Mouse (Mus musculus): ENCODE measurements around the gene Psmf1.

Psmf1 gene

GRCm38 (mm10) chr2:151743845-151744244 is at the start of gene Psmf1:
TSS of gene Psmf1 (minus strand) at chr2:151744186.
- ATAC-seq (ENCODE audit: low TSS enrichment), result no peak

- ATAC-seq (ENCODE audit: low TSS enrichment), result no peak
These were observed 47.2 kb upstream of the Psmf1 start for GRCm38 (mm10) chr2:151791156-151791555.

- no peak for ATAC-seq (ENCODE audit: low TSS enrichment)
These were observed 46.2 kb upstream of the Psmf1 start for GRCm38 (mm10) chr2:151790169-151790568.

GRCm38 (mm10) chr2:151788221-151788977 is 44.4 kb upstream of the Psmf1 start:
- ATAC-seq (ENCODE audit: low TSS enrichment), result no peak

- ATAC-seq (ENCODE audit: low TSS enrichment), result no peak
These were observed 39.5 kb upstream of the Psmf1 start for GRCm38 (mm10) chr2:151783493-151783892.

GRCm38 (mm10) chr2:151777366-151777765 is 33.4 kb upstream of the Psmf1 start:
- no peak for ATAC-seq (ENCODE audit: low TSS enrichment)

- peak; percentile 52 for ATAC-seq (ENCODE audit: low TSS enrichment)
These were observed 29.5 kb upstream of the Psmf1 start for GRCm38 (mm10) chr2:151773476-151773875.

GRCm38 (mm10) chr2:151772169-151772568 is 28.2 kb upstream of the Psmf1 start:
- no peak for ATAC-seq (ENCODE audit: low TSS enrichment)

GRCm38 (mm10) chr2:151764557-151764956 is 20.6 kb upstream of the Psmf1 start:
- no peak for ATAC-seq (ENCODE audit: low TSS enrichment)

GRCm38 (mm10) chr2:151758806-151759353 is 14.9 kb upstream of the Psmf1 start:
- ATAC-seq (ENCODE audit: low TSS enrichment), result no peak

GRCm38 (mm10) chr2:151757451-151757850 is 13.5 kb upstream of the Psmf1 start:
- ATAC-seq (ENCODE audit: low TSS enrichment), result no peak

- no peak for ATAC-seq (ENCODE audit: low TSS enrichment)
These were observed 12.5 kb upstream of the Psmf1 start for GRCm38 (mm10) chr2:151756277-151757061.

GRCm38 (mm10) chr2:151751330-151751729 is 7.3 kb upstream of the Psmf1 start:
- no peak for ATAC-seq (ENCODE audit: low TSS enrichment)

- ATAC-seq (ENCODE audit: low TSS enrichment), result peak; percentile 92
These were observed 4.1 kb upstream of the Psmf1 start for GRCm38 (mm10) chr2:151747847-151748705.

- no peak for ATAC-seq (ENCODE audit: low TSS enrichment)
These were observed 921 bp downstream of the Psmf1 start for GRCm38 (mm10) chr2:151742850-151743679.

- no peak for ATAC-seq (ENCODE audit: low TSS enrichment)
These were observed 1.9 kb downstream of the Psmf1 start for GRCm38 (mm10) chr2:151742084-151742483.

GRCm38 (mm10) chr2:151740741-151741526 is 3.1 kb downstream of the Psmf1 start:
- ATAC-seq (ENCODE audit: low TSS enrichment), result peak; percentile 94

- no peak for ATAC-seq (ENCODE audit: low TSS enrichment)
These were observed 4.5 kb downstream of the Psmf1 start for GRCm38 (mm10) chr2:151739505-151739904.

- ATAC-seq (ENCODE audit: low TSS enrichment), result no peak
These were observed 4.9 kb downstream of the Psmf1 start for GRCm38 (mm10) chr2:151739081-151739480.

GRCm38 (mm10) chr2:151738460-151738859 is 5.5 kb downstream of the Psmf1 start:
- ATAC-seq (ENCODE audit: low TSS enrichment), result no peak

Data from frontal cortex, adult (tissue).